Mouse (Mus musculus): ENCODE results near the gene Pdcl2.

The Pdcl2 gene

DNA sequence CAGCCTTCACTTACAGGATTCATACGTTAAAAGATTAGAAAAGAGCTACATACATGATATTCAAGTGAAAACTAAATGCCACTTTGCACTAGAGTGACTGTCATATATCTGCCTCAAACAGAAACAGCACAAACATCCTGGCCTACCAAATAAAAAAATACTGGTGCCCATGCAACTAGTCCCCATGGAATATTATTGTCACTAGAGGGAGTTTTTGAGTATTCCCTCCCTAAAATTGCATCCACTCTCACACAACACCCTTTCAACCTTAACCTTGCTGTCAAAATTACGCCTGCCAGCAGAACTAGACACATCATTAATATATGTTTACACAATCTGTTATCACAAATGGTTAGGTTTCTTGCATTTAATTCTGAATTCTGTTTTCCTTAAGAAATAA, 28.9 kb downstream of the Pdcl2 start:
- no peak for DNase-seq

DNA sequence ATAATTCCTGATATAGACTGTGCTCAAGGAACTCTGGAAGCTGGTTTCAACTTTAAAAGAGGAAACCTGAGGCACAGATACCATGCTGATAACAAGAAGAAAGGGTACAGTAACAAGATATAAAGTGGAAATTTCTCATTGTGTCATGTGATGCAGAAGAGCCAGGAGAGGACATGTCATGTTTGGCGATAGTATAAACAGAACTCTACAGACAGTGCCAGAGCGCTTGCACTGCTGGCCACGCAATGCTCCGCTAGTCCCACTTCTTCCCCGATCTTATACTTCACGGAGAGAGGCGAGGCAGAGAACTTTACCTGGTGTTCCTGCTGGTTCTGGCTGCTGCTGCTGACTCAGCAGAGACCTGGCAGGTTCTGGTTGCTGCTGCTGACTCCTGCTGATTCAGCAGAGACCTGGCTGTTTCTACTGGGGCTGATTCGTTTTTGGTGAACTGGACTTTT, 41.7 kb downstream of the Pdcl2 start:
- peak; percentile 26 for DNase-seq

DNA sequence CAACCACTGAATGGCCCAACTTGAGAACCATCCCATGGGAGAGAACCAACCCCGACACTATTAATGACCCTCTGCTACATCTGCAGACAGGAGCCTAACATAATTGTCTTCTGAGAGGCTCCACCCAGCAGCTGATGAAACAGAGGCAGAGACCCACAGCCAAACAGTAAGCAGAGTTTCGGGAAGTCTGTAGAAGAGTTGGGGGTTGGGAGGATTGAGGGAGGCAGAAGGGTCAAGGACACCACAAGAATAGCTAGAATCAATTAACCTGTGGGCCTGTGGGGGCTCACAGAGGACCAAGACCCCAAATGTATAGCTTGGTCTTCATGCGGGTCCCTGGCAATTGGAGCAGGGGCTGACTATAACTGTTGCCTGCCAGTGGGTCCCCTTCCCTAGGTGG, 42.7 kb downstream of the Pdcl2 start:
- no peak for DNase-seq

DNA sequence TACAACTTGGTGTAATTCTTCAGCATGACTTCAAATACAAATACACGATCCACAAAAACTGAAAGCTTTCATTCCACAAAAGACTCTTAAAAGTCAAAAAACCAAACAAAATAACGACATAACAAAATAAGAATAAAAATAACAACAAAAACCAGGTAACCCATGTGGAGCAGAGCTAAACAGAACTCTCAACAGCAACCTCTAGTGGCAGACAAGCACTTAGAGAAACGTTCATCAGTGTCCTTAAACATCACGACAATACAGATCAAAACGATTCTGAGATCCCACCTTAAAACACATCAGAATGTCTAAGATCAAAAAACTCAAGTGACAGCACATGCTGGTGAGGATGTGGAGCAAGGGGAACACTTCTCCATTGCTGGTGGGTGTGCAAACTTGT, 43.9 kb downstream of the Pdcl2 start:
- no peak for DNase-seq

DNA sequence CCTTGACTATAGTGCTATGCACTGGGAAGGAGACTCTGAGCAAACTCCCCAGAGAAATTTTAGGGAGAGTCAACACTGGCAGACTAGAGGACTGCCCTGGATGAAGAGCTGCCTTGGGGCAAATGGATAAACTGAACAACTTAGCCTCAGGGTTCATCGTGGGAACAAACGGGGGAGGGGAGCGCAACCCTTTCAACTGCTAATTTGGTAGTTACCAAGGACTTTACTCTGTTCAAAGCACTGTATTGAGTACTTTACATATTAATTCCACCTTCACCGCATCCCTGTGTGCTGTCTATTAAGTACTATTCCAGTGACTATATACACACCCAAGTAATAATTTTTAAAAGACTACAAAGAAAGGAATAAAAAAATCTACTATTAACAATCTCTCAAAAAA, 45.3 kb downstream of the Pdcl2 start:
- no peak for DNase-seq

DNA sequence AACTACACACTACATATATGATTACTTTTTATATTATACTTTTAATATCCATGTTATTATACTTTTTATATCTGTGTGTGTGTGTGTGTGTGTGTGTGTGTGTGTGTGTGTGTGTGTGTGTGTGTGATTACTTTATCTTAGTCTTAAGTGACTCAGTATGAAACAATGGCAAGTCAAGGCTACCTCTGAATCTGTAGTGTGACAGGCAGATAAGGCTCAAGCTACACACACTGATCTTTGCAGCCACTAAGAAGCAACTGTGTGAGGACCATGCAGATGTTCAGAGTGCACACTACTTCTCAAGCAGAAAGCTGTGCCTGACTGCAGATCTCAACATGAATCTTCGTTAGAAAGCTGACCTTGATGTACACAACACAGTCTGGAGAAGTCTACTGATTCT, 47.1 kb downstream of the Pdcl2 start:
- DNase-seq: no peak

DNA sequence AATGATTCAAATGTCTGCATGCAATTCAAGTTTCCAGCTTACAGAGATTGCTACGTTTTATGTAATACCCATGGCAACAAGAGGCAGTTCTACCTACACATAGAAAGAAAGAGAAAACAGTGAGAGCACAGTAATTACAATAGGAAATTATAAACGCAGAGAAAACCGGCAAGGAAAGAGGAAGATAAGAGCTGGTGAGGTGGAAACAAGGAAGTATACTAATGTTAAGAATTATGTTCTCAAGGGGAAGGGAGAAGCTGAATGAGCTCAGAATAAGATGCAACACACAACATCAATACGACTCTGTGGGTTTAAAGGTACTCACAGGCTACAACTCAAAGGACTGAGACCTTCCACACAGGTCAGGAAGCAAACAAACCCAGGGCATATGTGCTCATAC, 56.0 kb downstream of the Pdcl2 start:
- no peak for DNase-seq
